ENCODE assay signal across 10 mouse cellular contexts in the genomic region with DNA sequence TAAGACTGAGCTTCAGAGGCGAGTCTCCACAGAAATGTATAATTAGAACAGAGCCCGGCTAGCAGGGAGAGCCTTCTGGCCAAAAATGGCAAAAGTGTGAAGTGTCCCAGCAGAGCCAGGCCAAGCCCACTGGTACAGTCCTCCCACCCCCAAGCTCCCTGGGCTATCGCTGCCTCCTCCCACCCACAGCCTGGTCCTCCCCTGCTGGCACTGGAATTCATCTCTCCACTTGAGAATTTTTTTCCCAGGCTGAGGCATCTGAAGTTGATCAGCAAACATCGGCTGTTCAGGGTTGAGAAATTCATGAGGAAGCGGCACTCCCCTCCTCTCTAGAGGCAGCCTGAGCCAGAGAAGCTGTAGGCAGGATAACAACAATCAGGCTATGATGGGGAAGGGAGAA. TPM values are rescaled to one million over a fixed set of nuclear protein-coding genes. Genes with fewer than 3 reads are reported as not detected.
A peak's percentile ranks its signal among the peaks of the same experiment; 100 is the strongest.
DNase-seq lines count a peak whose midpoint lies in the region; ATAC-seq lines count a peak whose summit lies in the region.
"Had no signal": no experiment of that assay in that cellular context is flagged by ENCODE, and none has a peak within 500 bp of the region (broad histone marks: within the 10 kb centered on the region; RNA-seq: fewer than 3 reads in every experiment).

No protein-coding gene starts in this region.

- no peaks in the 10 kb centered on the region for H3K27me3 ChIP-seq in hindbrain, embryonic 13.5 days
- H3K27me3 ChIP-seq in forebrain, embryonic 11.5 days (ENCODE audit: control insufficient read depth, insufficient read depth, low read length), result no peaks in the 10 kb centered on the region

- H3K9ac ChIP-seq in hindbrain, embryonic 13.5 days, result no peak overlapping the region
- H3K9ac ChIP-seq in forebrain, embryonic 11.5 days (ENCODE audit: low read length), result no peak overlapping the region

- no peak overlapping the region for H3K27ac ChIP-seq in hindbrain, embryonic 13.5 days
- H3K27ac ChIP-seq in forebrain, embryonic 11.5 days (ENCODE audit: low read depth, low read length), result no peak overlapping the region

- H3K9me3 ChIP-seq in hindbrain, embryonic 13.5 days, result no peaks in the 10 kb centered on the region
- no peaks in the 10 kb centered on the region for H3K9me3 ChIP-seq in forebrain, embryonic 11.5 days (ENCODE audit: control insufficient read depth, low read length)
- H3K9me3 ChIP-seq: G1E had no signal

- H3K36me3 ChIP-seq in hindbrain, embryonic 13.5 days, result peaks cover 47% of the 10 kb centered on the region
- H3K36me3 ChIP-seq in forebrain, embryonic 11.5 days (ENCODE audit: control insufficient read depth, insufficient read depth, low read length), result no peaks in the 10 kb centered on the region; the same call in 1 of the 2 replicates

- DNase-seq in left cerebral cortex, postnatal 10 days (ENCODE audit: extremely low spot score in 1 of 2, low spot score in 2 of 2), result peak; percentile 58 to 74
- no peak for DNase-seq in left cerebral cortex, adult 9 months (ENCODE audit: low spot score in 2 of 2)
- peak; percentile 94 for DNase-seq in fibroblast of lung, adult 2 months (ENCODE audit: low read depth)
- DNase-seq in heart, postnatal 10 days, result peak; percentile 70 to 72
- peak; percentile 82 to 92 for DNase-seq in lung, postnatal 4 days
- DNase-seq in gastrocnemius, postnatal 10 days, result no peak
- DNase-seq in forebrain, embryonic 11.5 days (ENCODE audit: low spot score), result no peak
- DNase-seq: thymus, postnatal 4 days had no signal

- peaks cover 14% of the 10 kb centered on the region; the same call in 1 of the 2 replicates for H3K4me1 ChIP-seq in hindbrain, embryonic 13.5 days (replicated peaks)
- no peaks in the 10 kb centered on the region for H3K4me1 ChIP-seq in forebrain, embryonic 11.5 days (replicated peaks; ENCODE audit: control insufficient read depth, insufficient read depth, low read length)

- intact Hi-C loops in left cerebral cortex, postnatal 10 days (cut with DNase I), result no loop called here
- intact Hi-C loops in heart, postnatal 10 days (cut with DNase I), result no loop called here

- no peak overlapping the region for H3K4me3 ChIP-seq in hindbrain, embryonic 13.5 days
- H3K4me3 ChIP-seq in forebrain, embryonic 11.5 days (ENCODE audit: low read depth, low read length), result no peak overlapping the region

- 78% methylated on average over 5 of the region's 5 CpGs for WGBS in hindbrain, embryonic 13.5 days
- 87% methylated on average over 5 of the region's 5 CpGs for WGBS in forebrain, embryonic 11.5 days

- H3K4me2 ChIP-seq in hindbrain, embryonic 13.5 days, result no peak overlapping the region
- H3K4me2 ChIP-seq in forebrain, embryonic 11.5 days (ENCODE audit: low read depth, low read length, severe bottlenecking), result no peak overlapping the region

- ATAC-seq in hindbrain, embryonic 13.5 days (ENCODE audit: low FRiP score), result no peak
- ATAC-seq in forebrain, embryonic 11.5 days (replicated peaks; ENCODE audit: low FRiP score), result no peak

RNA-seq across cellular contexts. Expression of gene Camk2g, which starts 25.3 kb away (rescaled TPM):
- total RNA-seq in left cerebral cortex, postnatal 10 days (2021), result 100 to 1,000 TPM; 255 to 269 TPM
- total RNA-seq in heart, postnatal 10 days (2021), result 10 to 100 TPM; 48.5 to 59.8 TPM
- 116 and 131 TPM in 2 replicates for polyA plus RNA-seq in hindbrain, embryonic 13.5 days (2015; fragmentation: Nextera tagmentation; extraction: Ambion mirVana)
- 100 to 1,000 TPM; 120 to 134 TPM for total RNA-seq in gastrocnemius, postnatal 10 days (2021)
- polyA plus RNA-seq in forebrain, embryonic 11.5 days (2014; fragmentation: Nextera tagmentation; extraction: Ambion mirVana), result 46.8 and 52.0 TPM in 2 replicates

RNA-seq across cellular contexts. Expression of gene Ndst2, which starts 34.2 kb away (rescaled TPM):
- total RNA-seq in left cerebral cortex, postnatal 10 days (2021), result 10 to 100 TPM; 17.3 to 21.8 TPM
- total RNA-seq in heart, postnatal 10 days (2021), result 10 to 100 TPM; 15.5 to 18.3 TPM
- polyA plus RNA-seq in hindbrain, embryonic 13.5 days (2015; fragmentation: Nextera tagmentation; extraction: Ambion mirVana), result 16.7 and 19.1 TPM in 2 replicates
- total RNA-seq in gastrocnemius, postnatal 10 days (2021), result 10 to 100 TPM; 13.1 to 15.3 TPM
- 25.7 and 32.5 TPM in 2 replicates for polyA plus RNA-seq in forebrain, embryonic 11.5 days (2014; fragmentation: Nextera tagmentation; extraction: Ambion mirVana)

Comparison
In these comparisons a context has a peak if more than half of its experiments do, and no peak if none do; other contexts are left out.
1. DNase-seq: peak in left cerebral cortex, postnatal 10 days (2 of 2), fibroblast of lung, adult 2 months (single experiment), heart, postnatal 10 days (2 of 2) and lung, postnatal 4 days (2 of 2); none in left cerebral cortex, adult 9 months (0 of 2), gastrocnemius, postnatal 10 days (single experiment) and forebrain, embryonic 11.5 days (single experiment).